Mouse (Mus musculus): ENCODE results near the gene Usp40.

Usp40 gene

GRCm38 (mm10) chr1:87947681-87948091, 60.7 kb downstream of the Usp40 start:
- DNase-seq (ENCODE audit: low spot score in 2 of 2) = no peak

- DNase-seq (ENCODE audit: low spot score in 2 of 2) = no peak
These were observed 66.6 kb downstream of the Usp40 start for GRCm38 (mm10) chr1:87941765-87942164.

DNA sequence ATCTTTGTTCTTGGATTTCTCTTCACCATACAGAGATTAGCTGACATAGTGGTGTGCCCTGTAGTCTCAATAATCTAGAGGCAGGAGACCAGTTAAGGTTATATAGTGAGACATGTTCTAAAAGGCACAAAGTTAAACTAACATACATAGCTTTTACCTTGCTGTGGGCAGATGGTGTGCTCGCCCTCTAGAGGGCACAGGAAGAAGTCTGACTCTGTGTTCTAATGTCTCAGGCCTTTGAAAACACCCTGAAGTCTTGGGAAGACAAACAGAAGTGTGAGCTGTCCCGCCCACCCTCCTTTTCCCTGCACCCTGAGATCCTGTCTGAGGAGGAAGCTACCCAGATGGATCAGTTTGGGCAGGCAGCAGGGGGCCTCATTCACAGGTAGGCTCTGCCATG, 71.8 kb downstream of the Usp40 start:
- peak in 1 of 2 experiments; percentile 21 for DNase-seq (ENCODE audit: low spot score in 2 of 2)

GRCm38 (mm10) chr1:87936075-87936474, 72.3 kb downstream of the Usp40 start:
- peak; percentile 40 to 66 for DNase-seq (ENCODE audit: low spot score in 2 of 2)

DNA sequence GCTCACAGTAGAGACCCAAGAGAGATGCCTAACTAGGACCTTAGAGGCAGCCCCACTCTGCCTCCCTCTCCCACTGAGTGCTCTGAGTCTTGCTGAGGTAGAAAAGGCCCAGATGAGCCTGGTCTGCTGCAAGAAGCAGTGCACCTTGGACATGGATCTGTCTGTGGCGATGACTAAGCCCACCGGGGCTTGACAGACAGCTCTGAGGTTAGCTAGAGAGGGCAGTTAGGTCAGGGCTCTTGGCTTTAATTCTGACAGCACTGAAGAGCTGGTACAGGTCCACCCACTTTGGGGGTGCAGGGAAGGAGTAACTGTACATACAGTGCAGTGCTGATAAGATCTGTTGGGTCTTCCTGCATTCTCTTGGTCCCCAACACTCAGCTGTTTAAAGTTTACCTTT, 72.8 kb downstream of the Usp40 start:
- no peak for DNase-seq (ENCODE audit: low spot score in 2 of 2)

- peak; percentile 34 to 44 for DNase-seq (ENCODE audit: low spot score in 2 of 2)
These were observed 73.3 kb downstream of the Usp40 start for GRCm38 (mm10) chr1:87935095-87935494.

DNA sequence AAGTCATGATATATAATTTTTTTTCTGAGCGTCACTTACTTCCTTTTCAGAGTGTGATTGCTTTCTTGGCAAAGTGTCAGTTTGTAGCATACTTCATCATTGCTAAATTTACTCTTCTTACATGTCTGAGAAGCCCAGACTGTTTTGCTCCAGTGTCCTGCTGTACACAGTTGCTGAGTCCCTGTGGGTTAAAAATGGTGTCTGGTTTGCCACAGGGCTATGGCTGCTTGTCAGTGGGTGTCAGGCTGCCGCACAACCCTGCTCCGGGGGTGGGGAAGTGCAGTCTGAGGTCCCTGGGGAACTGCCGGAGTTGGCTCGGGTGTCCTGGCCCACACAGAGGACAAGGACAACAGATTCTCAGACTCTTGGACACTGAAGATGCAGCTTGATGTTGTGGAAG, 75.3 kb downstream of the Usp40 start:
- peak in 1 of 2 experiments; percentile 45 for DNase-seq (ENCODE audit: low spot score in 2 of 2)

DNA sequence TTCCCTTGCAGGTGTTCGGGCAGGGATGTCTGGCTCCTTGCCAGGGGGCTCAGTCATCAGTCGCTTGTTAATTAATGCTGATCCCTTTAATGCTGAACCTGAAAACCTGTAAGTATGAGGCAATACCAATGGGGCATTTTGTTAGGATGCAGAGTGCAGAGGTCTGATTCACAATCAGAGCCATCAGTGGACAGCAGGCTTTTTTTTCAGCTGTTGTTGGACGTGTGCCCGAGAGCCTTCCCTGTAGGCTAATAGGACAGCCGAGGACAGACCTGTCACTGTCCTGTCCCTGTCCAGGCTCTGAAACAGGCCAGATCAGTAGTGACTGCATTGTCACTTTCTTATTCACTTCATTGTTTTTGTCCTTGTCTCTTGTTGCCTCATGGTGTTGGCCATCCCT, 78.6 kb downstream of the Usp40 start:
- no peak for DNase-seq (ENCODE audit: low spot score in 2 of 2)

- no peak for DNase-seq (ENCODE audit: low spot score in 2 of 2)
These were observed 83.5 kb downstream of the Usp40 start for GRCm38 (mm10) chr1:87924888-87925287.

GRCm38 (mm10) chr1:87922666-87923065, 85.7 kb downstream of the Usp40 start:
- peak in 1 of 2 experiments; percentile 48 for DNase-seq (ENCODE audit: low spot score in 2 of 2)

GRCm38 (mm10) chr1:87920056-87920614, 88.2 kb downstream of the Usp40 start:
- DNase-seq (ENCODE audit: low spot score in 2 of 2) = no peak

GRCm38 (mm10) chr1:87918061-87918460, 90.3 kb downstream of the Usp40 start:
- DNase-seq (ENCODE audit: low spot score in 2 of 2) = no peak

- DNase-seq (ENCODE audit: low spot score in 2 of 2) = no peak
These were observed 91.0 kb downstream of the Usp40 start for GRCm38 (mm10) chr1:87917361-87917760.

GRCm38 (mm10) chr1:87913356-87913755, 95.0 kb downstream of the Usp40 start:
- DNase-seq (ENCODE audit: low spot score in 2 of 2) = no peak

DNA sequence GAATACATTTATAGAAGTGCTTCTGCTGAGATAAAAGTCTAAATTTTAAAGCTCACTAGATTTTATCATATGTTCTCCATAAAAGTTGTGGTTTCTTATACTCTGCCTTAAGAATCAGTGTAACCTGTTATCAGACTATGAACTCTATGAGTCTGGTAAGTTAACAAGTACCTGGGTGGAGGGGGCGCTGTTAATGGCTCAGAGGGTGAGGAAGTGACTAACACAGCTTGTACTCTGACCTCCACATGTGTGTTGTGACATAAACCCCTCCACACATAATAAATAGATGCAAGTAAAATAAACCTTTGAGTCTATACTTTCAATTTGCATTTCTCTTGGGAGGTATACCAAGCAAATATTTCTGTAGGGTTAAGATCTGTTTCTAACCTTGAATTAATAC, 97.9 kb downstream of the Usp40 start:
- DNase-seq (ENCODE audit: low spot score in 2 of 2) = no peak

GRCm38 (mm10) chr1:87909565-87909964, 98.8 kb downstream of the Usp40 start:
- no peak for DNase-seq (ENCODE audit: low spot score in 2 of 2)

DNA sequence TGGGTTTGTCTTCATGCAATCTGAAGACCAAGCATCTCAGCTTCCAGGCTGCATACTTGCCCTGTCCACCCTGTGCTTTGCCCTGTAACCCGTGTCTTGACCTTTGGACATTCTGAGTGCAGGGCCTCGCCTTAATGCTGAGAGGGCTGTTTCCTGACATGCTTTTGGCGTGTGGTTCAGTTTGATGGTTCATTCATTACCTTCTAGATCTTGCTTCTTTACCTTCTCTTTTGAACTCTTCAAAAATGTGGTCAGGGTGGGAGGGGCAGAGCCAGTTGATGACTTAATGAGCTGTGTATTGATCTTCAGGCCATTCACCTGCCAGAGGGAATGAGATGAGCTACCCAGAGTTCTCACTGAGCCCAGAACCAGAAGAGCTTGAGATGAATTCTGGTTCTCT, 99.6 kb downstream of the Usp40 start:
- DNase-seq (ENCODE audit: low spot score in 2 of 2) = no peak

GRCm38 (mm10) chr1:87908006-87908405, 100.3 kb downstream of the Usp40 start:
- DNase-seq (ENCODE audit: low spot score in 2 of 2) = no peak

GRCm38 (mm10) chr1:87906361-87906956, 101.9 kb downstream of the Usp40 start:
- no peak for DNase-seq (ENCODE audit: low spot score in 2 of 2)

- DNase-seq (ENCODE audit: low spot score in 2 of 2) = no peak
These were observed 106.2 kb downstream of the Usp40 start for GRCm38 (mm10) chr1:87902186-87902585.

DNA sequence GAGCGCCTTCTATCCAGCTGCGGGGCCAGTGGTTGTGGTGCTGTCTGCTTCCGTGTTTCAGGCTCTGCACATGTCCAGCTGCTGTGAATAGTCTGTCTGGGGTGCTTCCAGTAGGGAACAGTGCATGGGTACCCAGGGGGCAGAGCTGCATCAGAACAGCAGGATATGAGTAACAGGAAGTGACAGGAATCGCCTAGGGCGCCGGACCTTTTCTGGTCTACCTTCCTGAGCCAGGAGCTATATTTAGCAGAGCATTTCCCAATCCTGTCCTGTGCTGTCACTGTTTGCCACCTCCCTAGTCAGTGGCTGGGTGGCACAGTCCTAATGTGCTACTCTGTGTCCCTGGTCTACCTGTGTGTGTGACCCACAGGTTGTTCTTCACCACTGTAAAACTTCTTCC, 107.4 kb downstream of the Usp40 start:
- DNase-seq (ENCODE audit: low spot score in 2 of 2) = no peak

DNA sequence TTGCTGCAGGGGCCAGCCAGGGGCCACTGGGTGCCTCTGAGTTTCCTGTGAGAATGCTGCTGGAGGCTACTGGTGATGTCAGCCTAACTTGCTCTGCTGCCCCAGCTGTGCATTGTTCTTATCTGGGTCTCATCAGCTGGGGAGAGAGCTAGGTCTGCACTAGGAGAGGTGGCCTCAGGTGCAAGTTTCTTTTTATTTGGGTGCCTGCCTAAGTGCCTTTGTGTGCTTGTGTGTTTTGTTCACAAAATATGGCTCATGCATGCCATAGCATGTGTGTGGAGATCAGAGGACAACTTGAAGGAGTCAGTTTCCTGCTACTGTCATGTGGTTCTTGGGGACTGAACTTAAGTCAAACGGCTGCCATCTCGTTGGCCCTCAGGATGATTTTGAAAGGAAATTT, 108.7 kb downstream of the Usp40 start:
- DNase-seq (ENCODE audit: low spot score in 2 of 2) = no peak

DNA sequence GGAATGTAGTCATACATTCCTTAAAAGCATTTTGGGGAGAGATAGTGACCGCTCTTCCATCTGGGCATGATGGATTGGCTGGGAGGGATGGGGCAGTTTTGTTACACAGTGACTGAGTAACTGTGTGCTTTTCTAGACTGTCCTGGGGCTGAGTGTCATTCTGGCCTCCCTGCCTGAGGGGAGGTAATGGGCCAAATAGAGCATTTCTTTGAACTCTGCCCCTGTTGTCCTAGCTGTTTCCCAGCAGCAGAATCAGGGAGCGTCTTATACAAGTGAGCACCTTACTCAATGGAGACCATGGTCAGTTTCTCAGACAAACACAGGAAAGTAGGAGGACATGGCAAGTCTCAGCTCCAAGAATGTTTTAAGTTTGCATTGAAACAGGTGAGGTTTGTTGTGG, 111.4 kb downstream of the Usp40 start:
- no peak for DNase-seq (ENCODE audit: low spot score in 2 of 2)
